Mouse (Mus musculus) MEL (cell line): ENCODE data around the gene Defb28. TPM values are rescaled to one million over a fixed set of nuclear protein-coding genes. Genes with fewer than 3 reads are reported as not detected.

Source experiments
- DNase-seq: peaks from one replicate; pipeline ENCODE4 v3.0.0; 2011; ENCODE audit warnings: low read depth, low spot score
- H3K27ac ChIP-seq: 2 replicates; pipeline ENCODE4 v1.5.1; 2012; ENCODE audit warnings: low read depth, mild to moderate bottlenecking, control low read depth, low read length, moderate library complexity; ENCODE audit not compliant: control insufficient read depth
- H3K27me3 ChIP-seq, 2 experiments: fragments of 150-350 bp in 1 of 2; sonication (generic) in 1 of 2; 2 replicates each; pipeline ENCODE4 v1.6.1; 2012; ENCODE audit warnings: low read length in 2 of 2, mild to moderate bottlenecking in 2 of 2, improper control_type of control experiment in 1 of 2, moderate library complexity in 1 of 2; ENCODE audit not compliant: insufficient read depth in 2 of 2, control insufficient read depth in 1 of 2
- H3K36me3 ChIP-seq, 2 experiments: 2 replicates each; pipeline ENCODE4 v1.6.1; 2012 to 2014; ENCODE audit warnings: low read length in 2 of 2, improper control_type of control experiment in 1 of 2, inconsistent platforms in 1 of 2, mild to moderate bottlenecking in 1 of 2; ENCODE audit not compliant: insufficient read depth in 2 of 2, control insufficient read depth in 1 of 2
- H3K4me1 ChIP-seq, 2 experiments: fragments of 150-350 bp in 1 of 2; sonication (generic) in 1 of 2; 2 replicates each; pipeline ENCODE4 v1.6.1; 2012; ENCODE audit warnings: low read length in 2 of 2, improper control_type of control experiment in 1 of 2, mild to moderate bottlenecking in 1 of 2; ENCODE audit not compliant: insufficient read depth in 2 of 2, control insufficient read depth in 1 of 2
- H3K4me3 ChIP-seq, 2 experiments: fragments of 150-350 bp in 1 of 2; sonication (generic) in 1 of 2; 2 replicates each; pipeline ENCODE4 v1.5.1; 2012; ENCODE audit warnings: low read depth in 2 of 2, low read length in 2 of 2, mild to moderate bottlenecking in 2 of 2, moderate library complexity in 2 of 2, control low read depth in 1 of 2, improper control_type of control experiment in 1 of 2; ENCODE audit not compliant: control insufficient read depth in 1 of 2, insufficient read depth in 1 of 2
- H3K79me2 ChIP-seq: 2 replicates; pipeline ENCODE4 v1.6.1; 2012; ENCODE audit warnings: mild to moderate bottlenecking, low read length, moderate library complexity; ENCODE audit not compliant: control insufficient read depth, poor library complexity, insufficient read depth
- H3K9ac ChIP-seq: 2 replicates; pipeline ENCODE4 v1.6.1; 2012; ENCODE audit warnings: low read depth, mild to moderate bottlenecking, control low read depth, low read length, moderate library complexity; ENCODE audit not compliant: control insufficient read depth, poor library complexity, severe bottlenecking
- H3K9me3 ChIP-seq: fragments of 150-350 bp; sonication (generic); replicated peaks from 2 replicates; pipeline ENCODE4 v1.6.1; 2012; ENCODE audit warnings: mild to moderate bottlenecking, low read length, improper control_type of control experiment, moderate library complexity; ENCODE audit not compliant: insufficient read depth
- BHLHE40 ChIP-seq: IDR thresholded peaks from 2 replicates; pipeline ENCODE4 v1.6.1; 2012; ENCODE audit warnings: low read depth, mild to moderate bottlenecking, inconsistent platforms, low read length, improper control_type of control experiment, borderline replicate concordance
- CHD1 ChIP-seq: IDR thresholded peaks from 2 replicates; pipeline ENCODE4 v1.6.1; 2012; ENCODE audit warnings: low read depth, mild to moderate bottlenecking, inconsistent platforms, low read length, improper control_type of control experiment
- CTCF ChIP-seq, 3 experiments: IDR thresholded peaks in 2 of 3; conservative IDR thresholded peaks in 1 of 3; 2 replicates each; pipeline ENCODE4 v1.5.1; 2011 to 2012; ENCODE audit warnings: low read length in 3 of 3, low read depth in 2 of 3, mild to moderate bottlenecking in 2 of 3, improper control_type of control experiment in 1 of 3, inconsistent platforms in 1 of 3, mixed read lengths in 1 of 3, moderate library complexity in 1 of 3; ENCODE audit not compliant: control insufficient read depth in 1 of 3, insufficient read depth in 1 of 3, poor library complexity in 1 of 3, severe bottlenecking in 1 of 3
- E2F4 ChIP-seq: IDR thresholded peaks from 2 replicates; pipeline ENCODE4 v1.6.1; 2011; ENCODE audit warnings: low read depth, low read length, improper control_type of control experiment, borderline replicate concordance
- EP300 ChIP-seq, 2 experiments: IDR thresholded peaks; 2 replicates each; pipeline ENCODE4 v1.6.1; 2011; ENCODE audit warnings: improper control_type of control experiment in 2 of 2, low read length in 2 of 2, low read depth in 1 of 2, mild to moderate bottlenecking in 1 of 2
- ETS1 ChIP-seq: IDR thresholded peaks from 2 replicates; pipeline ENCODE4 v1.6.1; 2012; ENCODE audit warnings: low read depth, mild to moderate bottlenecking, inconsistent platforms, low read length, improper control_type of control experiment, moderate library complexity
- GATA1 ChIP-seq: IDR thresholded peaks from 2 replicates; pipeline ENCODE4 v1.6.1; 2011; ENCODE audit warnings: low read depth, low read length, improper control_type of control experiment
- JUND ChIP-seq: IDR thresholded peaks from 2 replicates; pipeline ENCODE4 v1.6.1; 2011; ENCODE audit warnings: low read depth, mild to moderate bottlenecking, improper control_type of control experiment, low read length
- KAT2A ChIP-seq: conservative IDR thresholded peaks from 2 replicates; pipeline ENCODE4 v1.6.1; 2012; ENCODE audit warnings: low read depth, low read length, improper control_type of control experiment, inconsistent platforms
- MAFK ChIP-seq: IDR thresholded peaks from 2 replicates; pipeline ENCODE4 v1.6.1; 2011; ENCODE audit warnings: low read depth, mild to moderate bottlenecking, low read length, improper control_type of control experiment, borderline replicate concordance
- MAX ChIP-seq: IDR thresholded peaks from 2 replicates; pipeline ENCODE4 v1.6.1; 2011; ENCODE audit warnings: low read length, improper control_type of control experiment
- MEF2A ChIP-seq: IDR thresholded peaks from 2 replicates; pipeline ENCODE4 v1.6.1; 2014; ENCODE audit warnings: low read depth, mild to moderate bottlenecking, inconsistent platforms, low read length, improper control_type of control experiment; ENCODE audit not compliant: poor library complexity, insufficient replicate concordance, severe bottlenecking; ENCODE audit errors: extremely low read depth
- MYB ChIP-seq: IDR thresholded peaks from 2 replicates; pipeline ENCODE4 v1.6.1; 2011; ENCODE audit warnings: mild to moderate bottlenecking, low read depth, low read length, improper control_type of control experiment
- NRF1 ChIP-seq: IDR thresholded peaks from 2 replicates; pipeline ENCODE4 v1.6.1; 2014; ENCODE audit warnings: low read depth, mild to moderate bottlenecking, inconsistent platforms, low read length, improper control_type of control experiment, moderate library complexity; ENCODE audit not compliant: poor library complexity, insufficient read depth, severe bottlenecking
- POLR2AphosphoS2 ChIP-seq: IDR thresholded peaks from 2 replicates; pipeline ENCODE4 v1.6.1; 2011; ENCODE audit warnings: low read length, improper control_type of control experiment
- RAD21 ChIP-seq: IDR thresholded peaks from 2 replicates; pipeline ENCODE4 v1.6.1; 2011; ENCODE audit warnings: mild to moderate bottlenecking, low read depth, low read length, improper control_type of control experiment
- RCOR1 ChIP-seq: IDR thresholded peaks from 2 replicates; pipeline ENCODE4 v1.6.1; 2012; ENCODE audit warnings: low read depth, mild to moderate bottlenecking, inconsistent platforms, low read length, improper control_type of control experiment
- SMC3 ChIP-seq: IDR thresholded peaks from 2 replicates; pipeline ENCODE4 v1.6.1; 2011; ENCODE audit warnings: low read depth, low read length, improper control_type of control experiment
- TAL1 ChIP-seq: IDR thresholded peaks from 2 replicates; pipeline ENCODE4 v1.6.1; 2012; ENCODE audit warnings: mild to moderate bottlenecking, inconsistent platforms, low read length, moderate library complexity, mixed read lengths
- TBP ChIP-seq: IDR thresholded peaks from 2 replicates; pipeline ENCODE4 v1.8.0; 2011; ENCODE audit warnings: low read depth, low read length, improper control_type of control experiment
- ZC3H11A ChIP-seq: IDR thresholded peaks from 2 replicates; pipeline ENCODE4 v1.6.1; 2012; ENCODE audit warnings: low read depth, mild to moderate bottlenecking, inconsistent platforms, low read length, improper control_type of control experiment
- ZKSCAN1 ChIP-seq: IDR thresholded peaks from 2 replicates; pipeline ENCODE4 v1.6.1; 2012; ENCODE audit warnings: low read depth, mild to moderate bottlenecking, inconsistent platforms, low read length, improper control_type of control experiment, moderate library complexity
- ZMIZ1 ChIP-seq: IDR thresholded peaks from 2 replicates; pipeline ENCODE4 v1.6.1; 2012; ENCODE audit warnings: low read depth, mild to moderate bottlenecking, inconsistent platforms, low read length, improper control_type of control experiment, moderate library complexity
- polyA plus RNA-seq, 2 experiments: library from polyadenylated mRNA; stranded (reverse) in 1 of 2; unstranded in 1 of 2; fragments of >175 nt in 1 of 2; fragments of >200 nt in 1 of 2; gene quantifications; 2 replicates each; pipeline versions ENCODE4 v1.2.1 to v1.2.4; 2012; ENCODE audit warnings: low replicate concordance in 2 of 2, low read depth in 1 of 2; ENCODE audit not compliant: insufficient read length in 2 of 2, insufficient read depth in 1 of 2, missing spikeins in 1 of 2
- total RNA-seq: library from RNA; depleted of rRNA; stranded (reverse); fragments of 300-350 nt; gene quantifications from 2 replicates; pipeline ENCODE4 v1.2.3, GENCODE M21; 2012

Defb28 gene
- total and polyA plus RNA-seq, 3 experiments: not detected

DNA sequence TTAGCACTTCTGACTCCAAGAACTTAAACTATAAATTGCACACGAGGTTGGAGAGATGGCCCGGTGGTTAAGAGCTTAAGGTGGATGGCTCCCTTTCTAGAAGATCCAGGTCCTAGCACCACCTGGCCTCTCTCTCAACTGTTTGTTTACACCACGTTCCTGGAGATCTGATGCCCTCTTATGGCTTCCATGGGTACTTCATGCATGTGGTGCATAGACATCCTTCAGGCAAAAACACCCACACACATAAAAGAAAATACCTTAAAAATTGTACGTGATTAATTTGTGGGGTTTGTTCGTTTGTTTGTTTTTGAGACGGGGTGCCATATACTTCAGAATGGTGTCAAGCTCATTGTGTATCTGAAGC is 17.2 kb upstream of the Defb28 start:
- Histone ChIP-seq H3K4me1 (peaks cover 3 to 4% of the 10 kb centered on the region in 2 experiments; a peak in 2 of 4 replicates), H3K9ac (no peak overlapping the region), H3K36me3 (peaks cover 0 to 3% of the 10 kb centered on the region in 2 experiments; a peak in 1 of 4 replicates)
- DNase-seq: peak; percentile 58
- TF ChIP-seq E2F4: no peak
- no peak for TF ChIP-seq TAL1
- no peak for TF ChIP-seq MAX
- TF ChIP-seq GATA1: no peak
- TF ChIP-seq ZKSCAN1: no peak
- peak; percentile 55 for TF ChIP-seq SMC3
- no peak for TF ChIP-seq POLR2AphosphoS2
- no peak for TF ChIP-seq MYB
- peak; percentile 65 for TF ChIP-seq RAD21
- peak; percentile 38 to 69 (median 61) for TF ChIP-seq CTCF (IDR thresholded peaks at IDR 0.05 in 2 of 3, conservative IDR thresholded peaks at IDR 0.05 in 1 of 3; ENCODE audit: control insufficient read depth in 1 of 3, insufficient read depth in 1 of 3, low read depth in 2 of 3, low read length in 3 of 3, poor library complexity in 1 of 3, severe bottlenecking in 1 of 3)
- TF ChIP-seq TBP: no peak
- TF ChIP-seq CHD1: no peak
- TF ChIP-seq KAT2A: no peak
- no peak for TF ChIP-seq MAFK
- peak; percentile 41; the same call in 1 of the 2 replicates for TF ChIP-seq ZC3H11A
- no peak for TF ChIP-seq RCOR1
- TF ChIP-seq ZMIZ1: no peak
- TF ChIP-seq EP300 (IDR thresholded peaks at IDR 0.05; ENCODE audit: low read depth in 1 of 2, low read length in 2 of 2): no peak
- no peak for TF ChIP-seq NRF1
- no peak for TF ChIP-seq BHLHE40
- TF ChIP-seq, all 39 proteins: peak for 4
- H3K27me3 ChIP-seq: no peaks in the 10 kb centered on the region; a peak in 1 of 4 replicates
- no peaks in the 10 kb centered on the region for H3K9me3 ChIP-seq
- H3K27ac ChIP-seq: no peak overlapping the region
- no peaks in the 10 kb centered on the region for H3K79me2 ChIP-seq
- no peak overlapping the region for H3K4me3 ChIP-seq

- H3K79me2 ChIP-seq: no peaks in the 10 kb centered on the region
Observed at GRCm38 (mm10) chr2:152503950-152504349, 14.1 kb upstream of the Defb28 start.

More at GRCm38 (mm10) chr2:152503950-152504349, 14.1 kb upstream of the Defb28 start:
- Histone ChIP-seq H3K27me3 (peaks cover 2% of the 10 kb centered on the region in 2 experiments; a peak in 3 of 4 replicates), H3K9me3 (no peaks in the 10 kb centered on the region), H3K4me1 (peaks cover 3 to 4% of the 10 kb centered on the region in 2 experiments; a peak in 2 of 4 replicates), H3K9ac (no peak overlapping the region), H3K4me3 (no peak overlapping the region), H3K36me3 (peaks cover 0 to 3% of the 10 kb centered on the region in 2 experiments; a peak in 1 of 4 replicates), H3K27ac (no peak overlapping the region)
- no peak for DNase-seq
- no peak for TF ChIP-seq ETS1
- TF ChIP-seq JUND: peak; percentile 76; the same call in 1 of the 2 replicates
- no peak for TF ChIP-seq KAT2A
- no peak for TF ChIP-seq TAL1
- TF ChIP-seq MEF2A: no peak
